7 mouse cellular contexts compared by ENCODE assay signal in the genomic region with DNA sequence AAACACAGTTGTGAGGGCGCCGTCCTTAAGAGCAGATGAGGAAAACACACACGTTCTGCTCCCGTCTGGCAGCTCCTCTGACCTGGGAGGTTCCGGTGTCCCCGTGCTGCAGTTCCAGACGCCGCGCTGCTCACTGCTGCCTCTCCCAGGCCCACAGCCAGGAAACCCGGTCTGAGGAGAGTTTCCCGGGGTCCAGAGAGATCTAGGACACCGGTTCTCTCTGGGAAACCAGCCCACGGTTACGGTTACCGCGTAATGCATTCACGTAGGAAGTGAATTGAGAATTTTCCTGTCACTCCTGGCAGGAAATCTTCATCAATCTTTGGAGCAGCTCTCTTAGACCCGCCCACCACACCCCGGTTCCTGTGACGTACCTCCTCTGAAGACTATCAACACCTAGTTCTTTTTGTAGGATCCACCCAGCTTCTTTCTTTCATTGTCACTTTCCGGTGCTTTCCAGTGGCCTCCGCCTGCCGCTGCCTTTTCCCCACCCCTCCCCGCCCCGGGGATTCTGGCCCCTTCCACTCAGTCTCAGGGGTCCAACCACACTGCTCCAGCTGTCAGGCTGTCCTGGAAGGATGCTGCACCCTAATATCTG.
DNase-seq lines count a peak whose midpoint lies in the region; ATAC-seq and TF ChIP-seq lines count a peak whose summit lies in the region.

No protein-coding gene starts in this region.

- peak overlapping the region; percentile 81 for H3K27ac ChIP-seq in gastrocnemius, adult 2 months
- H3K27ac ChIP-seq in hindbrain, postnatal 0 days: peak overlapping the region; percentile 79

- no peak for TF ChIP-seq CTCF in gastrocnemius, adult 2 months (IDR thresholded peaks at IDR 0.05)
- TF ChIP-seq CTCF in hindbrain, postnatal 0 days (IDR thresholded peaks at IDR 0.05; ENCODE audit: low read depth): peak; percentile 43

- WGBS in hindbrain, postnatal 0 days: under 1% methylated on average over 25 of the region's 25 CpGs

- H3K4me1 ChIP-seq in hindbrain, postnatal 0 days (ENCODE audit: insufficient read depth, low read length): no peaks in the 10 kb centered on the region

- peak; percentile 92 for ATAC-seq in hindbrain, postnatal 0 days

- no peaks in the 10 kb centered on the region for H3K27me3 ChIP-seq in hindbrain, postnatal 0 days (ENCODE audit: insufficient read depth, low read length)

- peak; percentile 40 to 47 for DNase-seq in adrenal gland, adult 18-20 months (ENCODE audit: low spot score in 2 of 2)
- DNase-seq in cerebellum, postnatal 4 days (ENCODE audit: low spot score in 2 of 2): peak; percentile 35 to 44
- peak; percentile 69 for DNase-seq in gastrocnemius, adult 2 months
- peak; percentile 84 for DNase-seq in hindbrain, postnatal 0 days (ENCODE audit: low spot score)
- peak; percentile 55 to 72 for DNase-seq in left cerebral cortex, adult 18-20 months (ENCODE audit: low spot score in 2 of 2)
- peak; percentile 57 to 60 for DNase-seq in lung, postnatal 4 days
- DNase-seq in retina, postnatal 7 days (ENCODE audit: low read depth, low spot score): peak; percentile 24

- intact Hi-C loops in gastrocnemius, adult 2 months (cut with DNase I): no loop called here

- H3K4me3 ChIP-seq in gastrocnemius, adult 2 months: peak overlapping the region; percentile 85
- peak overlapping the region; percentile 57 for H3K4me3 ChIP-seq in hindbrain, postnatal 0 days (ENCODE audit: low read length)

- H3K9ac ChIP-seq in hindbrain, postnatal 0 days (replicated peaks; ENCODE audit: low read length): peak overlapping the region; percentile 59

- H3K9me3 ChIP-seq in hindbrain, postnatal 0 days (ENCODE audit: low read length): no peaks in the 10 kb centered on the region

- H3K4me2 ChIP-seq in hindbrain, postnatal 0 days (ENCODE audit: low read depth, low read length): peak overlapping the region; percentile 58

- no peaks in the 10 kb centered on the region for H3K36me3 ChIP-seq in hindbrain, postnatal 0 days (ENCODE audit: insufficient read depth, low read length)

Comparison
In these comparisons a context has a peak if more than half of its experiments do, and no peak if none do; other contexts are left out.
1. Peak in every context shown above with its lines: DNase-seq, ATAC-seq, H3K4me3 ChIP-seq and H3K27ac ChIP-seq.
2. DNase-seq: peak in every context shown above with its lines; median percentile 84 in hindbrain, postnatal 0 days; 69 in gastrocnemius, adult 2 months; 64 in left cerebral cortex, adult 18-20 months; 58 in lung, postnatal 4 days; 44 in adrenal gland, adult 18-20 months; 40 in cerebellum, postnatal 4 days; 24 in retina, postnatal 7 days.